Mouse (Mus musculus) urinary bladder, postnatal 10 days (tissue): ENCODE measurements around the gene Prss16.
"Not testable (repeated sequence)": the region's sequence is repeated elsewhere in the genome, so short reads cannot be mapped to it uniquely, and the experiment has no call there.

Source experiments
- DNase-seq: peaks from one replicate; pipeline ENCODE4 v3.0.0; 2022; ENCODE audit warnings: low spot score

Prss16 gene

GRCm38 (mm10) chr13:22009642-22010041, at the start of gene Prss16:
Gene Prss16 (minus strand): TSS chr13:22009742.
- DNase-seq = no peak

- no peak for DNase-seq
These were observed 44.2 kb upstream of the Prss16 start for GRCm38 (mm10) chr13:22053754-22054153.

- no peak for DNase-seq
These were observed 41.9 kb upstream of the Prss16 start for GRCm38 (mm10) chr13:22051523-22051859.

GRCm38 (mm10) chr13:22050591-22051522, 41.3 kb upstream of the Prss16 start:
- DNase-seq = peak; percentile 60

GRCm38 (mm10) chr13:22049737-22050440, 40.3 kb upstream of the Prss16 start:
- no peak for DNase-seq

GRCm38 (mm10) chr13:22049041-22049440, 39.5 kb upstream of the Prss16 start:
- no peak for DNase-seq

- no peak for DNase-seq
These were observed 35.8 kb upstream of the Prss16 start for GRCm38 (mm10) chr13:22045311-22045710.

GRCm38 (mm10) chr13:22044432-22045155, 35.1 kb upstream of the Prss16 start:
- DNase-seq = no peak

- no peak for DNase-seq
These were observed 34.2 kb upstream of the Prss16 start for GRCm38 (mm10) chr13:22043503-22044431.

- not testable (repeated sequence) for DNase-seq
These were observed 33.3 kb upstream of the Prss16 start, which contains the start of the genes Hist1h2ag and Hist1h2bj for GRCm38 (mm10) chr13:22042568-22043502. Gene Hist1h2ag (minus strand): TSS chr13:22042944. Gene Hist1h2bj (plus strand): TSS chr13:22043214.

GRCm38 (mm10) chr13:22041651-22042567, 32.4 kb upstream of the Prss16 start:
- DNase-seq = no peak

GRCm38 (mm10) chr13:22041142-22041536, 31.6 kb upstream of the Prss16 start, which contains the start of gene Hist1h4i:
Gene Hist1h4i (minus strand): TSS chr13:22041362.
- peak; percentile 73 for DNase-seq

- no peak for DNase-seq
These were observed 31.1 kb upstream of the Prss16 start for GRCm38 (mm10) chr13:22040464-22041141.

GRCm38 (mm10) chr13:22039951-22040463, 30.5 kb upstream of the Prss16 start:
- no peak for DNase-seq

- no peak for DNase-seq
These were observed 29.8 kb upstream of the Prss16 start for GRCm38 (mm10) chr13:22039364-22039763.

GRCm38 (mm10) chr13:22037415-22037814, 27.9 kb upstream of the Prss16 start:
- DNase-seq = no peak

GRCm38 (mm10) chr13:22036986-22037385, 27.4 kb upstream of the Prss16 start:
- no peak for DNase-seq
